Mouse (Mus musculus) bone marrow, adult 2 months (tissue): ENCODE results near the gene Gm49380. TPM values are rescaled to one million over a fixed set of nuclear protein-coding genes. Genes with fewer than 3 reads are reported as not detected.

Experiments used
- H3K27ac ChIP-seq: fragments of 200-500 bp; 2 replicates; pipeline ENCODE4 v1.5.1; 2012; ENCODE audit warnings: low read depth, mild to moderate bottlenecking, control low read depth, inconsistent platforms, low read length; ENCODE audit not compliant: control insufficient read depth, poor library complexity, insufficient read depth
- H3K4me1 ChIP-seq: fragments of 200-500 bp; 2 replicates; pipeline ENCODE4 v1.6.1; 2011; ENCODE audit warnings: low read length; ENCODE audit not compliant: control insufficient read depth, insufficient read depth
- H3K4me3 ChIP-seq: fragments of 200-500 bp; replicated peaks from 2 replicates; pipeline ENCODE3; 2011; ENCODE audit warnings: mild to moderate bottlenecking, low read depth, low read length, control low read depth; ENCODE audit not compliant: control insufficient read depth
- CTCF ChIP-seq: fragments of 200-500 bp; IDR thresholded peaks from 2 replicates; pipeline ENCODE4 v1.5.1; 2011; ENCODE audit warnings: low read length, control low read depth; ENCODE audit not compliant: control insufficient read depth, insufficient read depth
- POLR2A ChIP-seq: fragments of 200-500 bp; IDR thresholded peaks from 2 replicates; pipeline ENCODE4 v1.6.1; 2011; ENCODE audit warnings: low read depth, mild to moderate bottlenecking, control low read depth, low read length, borderline replicate concordance; ENCODE audit not compliant: control insufficient read depth
- WGBS: fragments of 180-500 bp; shearing (Covaris S2); methylation state at CpG from one replicate; pipeline ENCODE4 v1.1.7; 2018; 5-methylcytosine and 5-hydroxymethylcytosine counted together
- polyA plus RNA-seq: library from polyadenylated mRNA; stranded (reverse); fragments of >200 nt; gene quantifications from 2 replicates; pipeline ENCODE4 v1.2.4, GENCODE M21; 2011; ENCODE audit warnings: low replicate concordance; ENCODE audit not compliant: missing spikeins, insufficient read depth, insufficient read length

Gene Gm49380
- polyA plus RNA-seq, 1 experiment = not detected

- Histone ChIP-seq H3K4me1 (no peaks in the 10 kb centered on the region; the same call in 1 of the 2 replicates), H3K4me3 (no peak overlapping the region), H3K27ac (no peak overlapping the region)
- WGBS = 34% methylated on average over 1 of the region's 1 CpGs
- TF ChIP-seq POLR2A (no peak), CTCF (no peak)
These were observed 48.1 kb downstream of the Gm49380 start for GRCm38 (mm10) chr9:44065177-44065576.

DNA sequence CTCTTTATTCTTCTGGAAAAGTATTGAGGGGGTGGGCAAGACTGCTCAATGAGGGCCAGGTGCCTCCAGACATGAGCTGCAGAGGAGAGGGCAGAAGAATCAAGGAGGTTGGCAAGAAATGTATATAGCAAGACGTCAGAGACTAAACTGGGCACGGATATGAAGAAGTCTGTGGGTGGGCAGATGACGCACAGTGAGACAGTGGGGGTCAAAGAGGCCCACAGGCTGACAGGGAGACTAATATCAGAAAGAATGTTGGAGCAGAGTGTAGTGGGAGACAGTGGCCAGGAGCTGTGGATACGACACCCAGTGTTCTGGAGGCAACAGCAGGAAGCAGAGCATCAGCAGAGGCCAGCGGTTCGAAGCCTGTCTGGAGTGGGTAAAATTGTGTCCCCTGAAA lies 54.7 kb downstream of the Gm49380 start:
- no peak overlapping the region for H3K4me3 ChIP-seq
- H3K4me1 ChIP-seq = no peaks in the 10 kb centered on the region
- 74% methylated on average over 6 of the region's 6 CpGs for WGBS
- TF ChIP-seq POLR2A = no peak
- no peak for TF ChIP-seq CTCF
- no peak overlapping the region for H3K27ac ChIP-seq

- Histone ChIP-seq H3K27ac (no peak overlapping the region), H3K4me1 (no peaks in the 10 kb centered on the region), H3K4me3 (no peak overlapping the region)
- TF ChIP-seq CTCF (no peak), POLR2A (no peak)
- 30% methylated on average over 1 of the region's 1 CpGs for WGBS
These were observed 59.4 kb downstream of the Gm49380 start for GRCm38 (mm10) chr9:44053936-44054335.

DNA sequence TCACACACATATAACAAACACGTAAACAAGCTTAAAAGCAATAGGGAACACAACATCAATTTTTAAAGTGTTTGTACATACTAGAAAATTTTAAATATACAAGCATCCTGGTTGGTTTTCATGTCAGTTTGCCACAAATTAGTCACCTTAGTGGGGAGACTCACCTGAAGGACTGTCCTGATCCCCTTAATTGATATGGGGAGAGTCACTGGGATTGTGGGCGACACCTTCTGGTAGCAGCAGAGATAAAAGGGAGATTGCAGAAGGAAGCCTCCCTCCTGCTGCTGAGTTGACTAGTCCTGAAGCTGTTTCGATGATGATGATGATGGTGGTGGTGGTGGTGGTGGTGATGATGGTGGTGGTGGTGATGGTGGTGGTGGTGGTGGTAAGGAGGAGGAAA lies 60.4 kb downstream of the Gm49380 start:
- Histone ChIP-seq H3K4me1 (no peaks in the 10 kb centered on the region), H3K27ac (no peak overlapping the region), H3K4me3 (no peak overlapping the region)
- TF ChIP-seq POLR2A (no peak), CTCF (no peak)
- WGBS = 74% methylated on average over 3 of the region's 3 CpGs

DNA sequence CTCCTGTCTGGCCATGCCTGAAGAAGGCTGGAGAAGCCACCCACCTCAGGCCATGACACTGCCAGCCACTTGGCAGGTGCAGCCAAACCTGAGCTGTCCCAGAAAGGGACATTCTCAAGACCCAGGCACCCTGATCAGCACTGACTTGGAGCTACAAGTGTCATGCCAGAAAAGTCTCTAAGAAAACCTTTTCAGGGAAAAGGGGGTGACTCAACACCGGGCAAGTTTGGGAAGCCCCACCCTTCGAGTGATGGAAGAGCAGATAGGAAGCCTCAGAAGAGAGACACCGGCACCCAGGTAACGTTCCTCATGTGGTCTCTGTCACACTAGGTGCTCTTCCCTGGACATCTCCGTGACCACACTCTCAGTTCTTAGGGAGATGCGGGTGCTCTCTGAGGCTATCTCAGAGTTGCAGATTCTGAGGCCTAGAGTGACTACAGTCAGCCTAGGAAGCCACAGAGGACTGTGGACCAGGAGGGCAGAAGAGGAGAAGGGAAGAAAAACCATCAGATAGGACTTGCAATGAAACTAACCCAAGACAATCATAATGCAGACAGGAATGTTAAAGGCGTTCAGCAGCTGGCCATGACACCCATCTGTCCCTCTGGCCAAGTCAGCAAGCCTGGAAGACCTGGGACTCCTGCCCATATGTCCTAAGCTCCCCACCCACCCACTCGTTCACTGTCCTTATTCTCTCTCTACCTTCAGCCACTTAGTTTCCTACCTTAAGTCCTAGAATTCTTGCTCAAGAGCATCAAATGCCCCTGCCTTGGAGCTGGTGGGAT lies 63.7 kb downstream of the Gm49380 start:
- peaks cover 2% of the 10 kb centered on the region for H3K4me1 ChIP-seq
- H3K4me3 ChIP-seq = no peak overlapping the region
- TF ChIP-seq POLR2A (no peak), CTCF (no peak)
- WGBS = 67% methylated on average over 8 of the region's 8 CpGs
- H3K27ac ChIP-seq = no peak overlapping the region

DNA sequence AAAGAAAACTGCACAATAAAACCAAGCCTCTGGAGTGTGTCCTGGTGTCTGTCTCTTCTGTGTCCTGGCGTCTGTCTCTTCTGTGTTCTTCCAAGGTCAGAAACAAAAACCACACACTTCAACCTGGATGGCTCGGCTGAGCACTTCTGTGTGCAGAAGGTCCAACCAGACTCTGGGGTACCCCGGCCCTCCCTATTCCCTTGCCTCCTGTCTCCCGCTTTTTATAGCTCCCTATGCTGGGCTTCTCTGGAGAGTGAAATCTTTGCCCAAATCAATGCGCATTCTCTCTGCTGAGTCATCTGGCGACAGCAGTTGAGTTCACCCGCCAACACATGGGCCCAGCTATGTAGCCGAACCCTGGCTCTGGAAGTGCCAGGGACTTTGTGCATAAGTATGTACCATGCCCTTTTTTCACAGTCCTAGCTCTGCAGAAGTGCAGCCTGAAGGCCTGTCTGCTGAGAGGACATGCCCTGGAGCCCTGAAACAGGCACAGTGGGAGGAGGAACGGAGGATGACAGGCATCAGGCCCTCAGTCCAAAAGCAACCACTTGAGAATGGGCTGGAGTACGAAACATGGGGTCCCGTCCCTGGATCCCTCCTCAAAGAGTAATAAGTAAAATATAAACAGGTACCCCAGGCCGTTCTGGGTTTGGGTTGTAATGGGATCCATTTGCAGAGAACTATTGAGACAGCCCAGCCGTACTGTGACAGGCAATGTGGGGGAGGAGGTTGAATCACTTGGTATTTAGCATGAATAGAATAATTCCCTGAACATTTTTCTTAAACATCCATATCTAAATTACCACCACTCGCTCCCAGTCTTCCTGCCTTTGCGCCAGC lies 64.5 kb downstream of the Gm49380 start:
- TF ChIP-seq CTCF (no peak), POLR2A (no peak)
- Histone ChIP-seq H3K27ac (no peak overlapping the region), H3K4me3 (no peak overlapping the region), H3K4me1 (peaks cover 3% of the 10 kb centered on the region)
- 73% methylated on average over 15 of the region's 15 CpGs for WGBS

- WGBS = 45% methylated on average over 14 of the region's 14 CpGs
- TF ChIP-seq CTCF (no peak), POLR2A (no peak)
- H3K4me1 ChIP-seq = peaks cover 3% of the 10 kb centered on the region
- H3K27ac ChIP-seq = no peak overlapping the region
- H3K4me3 ChIP-seq = no peak overlapping the region
These were observed 65.5 kb downstream of the Gm49380 start for GRCm38 (mm10) chr9:44047571-44048490.

DNA sequence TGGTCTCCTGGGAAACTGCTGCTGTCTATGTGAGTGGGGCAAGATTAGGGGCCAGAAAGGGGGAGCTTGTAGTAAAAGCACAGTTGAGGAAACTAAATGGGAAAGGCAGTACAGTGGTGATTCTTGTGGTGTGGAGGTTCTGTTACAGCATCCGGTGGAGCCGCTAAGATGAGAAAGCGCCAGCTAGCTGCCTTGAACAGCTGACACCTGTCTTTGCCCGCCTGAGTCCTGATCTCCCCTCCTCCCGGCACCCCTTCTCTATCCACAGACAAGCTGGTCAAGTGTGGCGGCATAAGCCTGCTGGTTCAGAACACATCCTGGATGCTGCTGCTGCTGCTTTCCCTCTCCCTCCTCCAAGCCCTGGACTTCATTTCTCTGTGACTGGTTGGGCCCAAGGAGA lies 66.2 kb downstream of the Gm49380 start:
- no peak for TF ChIP-seq POLR2A
- TF ChIP-seq CTCF = no peak
- peaks cover 3% of the 10 kb centered on the region for H3K4me1 ChIP-seq
- no peak overlapping the region for H3K4me3 ChIP-seq
- WGBS = 5% methylated on average over 6 of the region's 6 CpGs
- H3K27ac ChIP-seq = no peak overlapping the region
